Mouse (Mus musculus) mesoderm, embryonic 11.5 days (tissue): ENCODE results near the gene Celsr1.
"Not testable (repeated sequence)": the region's sequence is repeated elsewhere in the genome, so short reads cannot be mapped to it uniquely, and the experiment has no call there.

ENCODE experiments used
- DNase-seq: peaks from one replicate; pipeline ENCODE4 v3.0.0-alpha.2; 2012; ENCODE audit warnings: low read depth, low spot score

The Celsr1 gene

DNA sequence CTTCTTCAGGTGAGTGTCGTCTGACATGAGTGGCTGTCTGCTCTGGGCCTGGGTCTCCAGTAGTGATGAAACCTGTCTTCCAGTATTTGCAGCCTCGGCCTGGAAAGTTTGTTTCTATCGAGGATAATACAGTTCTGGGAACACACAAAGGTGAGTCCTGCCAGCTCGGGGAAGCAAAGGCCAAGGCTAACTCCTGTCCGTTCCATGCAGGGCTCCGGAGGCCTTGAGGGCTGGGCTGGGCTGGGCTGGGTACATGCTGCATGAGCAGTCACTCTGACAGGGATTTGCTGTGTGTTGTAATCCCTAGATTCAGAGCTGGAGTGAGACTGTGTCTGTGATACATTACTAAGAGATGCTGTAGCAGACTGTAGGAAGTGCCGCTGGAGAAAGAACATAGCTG lies 139.7 kb downstream of the Celsr1 start:
- DNase-seq: no peak

DNA sequence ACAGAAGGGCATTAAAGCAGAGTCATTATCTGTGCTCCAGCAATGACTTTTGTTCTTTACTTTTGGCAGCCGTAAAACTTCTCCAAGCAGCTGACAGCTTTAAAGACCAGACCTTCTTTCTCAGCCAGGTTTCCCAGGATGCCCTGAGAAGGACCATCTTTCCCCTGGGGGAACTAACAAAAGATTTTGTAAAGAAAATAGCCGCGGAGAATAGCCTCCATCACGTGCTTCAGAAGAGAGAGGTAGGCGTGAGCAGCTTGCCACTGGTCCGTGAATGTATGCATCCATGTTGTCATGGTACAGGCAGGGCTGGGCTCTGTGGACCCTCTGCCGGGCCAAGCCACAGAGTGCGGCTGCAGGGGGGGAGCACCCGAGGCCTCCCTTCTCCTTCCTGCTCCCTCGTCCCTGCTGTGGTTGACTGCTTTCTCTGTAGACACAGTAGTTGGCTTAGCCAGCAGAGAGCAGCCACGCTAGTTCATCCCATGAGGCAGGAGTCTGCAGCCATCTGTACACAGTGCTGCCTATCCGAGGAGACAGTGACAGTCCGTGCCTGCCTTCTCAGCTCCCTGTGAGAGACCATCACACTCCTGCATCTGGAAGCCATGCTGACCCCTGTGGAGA lies 141.0 kb downstream of the Celsr1 start:
- DNase-seq: peak; percentile 38

DNA sequence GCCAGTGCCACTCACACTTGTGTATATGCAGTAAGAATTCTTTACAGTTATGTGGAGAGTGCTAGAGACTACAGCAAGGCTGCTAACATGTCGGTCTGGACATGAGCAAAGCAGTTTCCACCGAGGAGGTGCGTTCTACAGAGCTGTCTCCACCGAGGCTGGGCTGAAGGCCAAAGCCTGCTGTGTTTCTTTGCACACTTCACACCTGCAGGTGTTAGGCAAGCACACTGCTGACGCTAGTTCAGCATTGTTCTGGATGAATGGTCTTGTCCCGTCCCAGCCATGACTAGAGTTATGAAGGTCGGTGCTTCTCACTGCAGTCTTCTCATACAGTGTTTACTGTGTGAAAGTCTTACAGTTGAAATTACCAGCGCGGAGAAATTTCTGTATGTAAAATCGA lies 141.6 kb downstream of the Celsr1 start:
- DNase-seq: no peak

DNA sequence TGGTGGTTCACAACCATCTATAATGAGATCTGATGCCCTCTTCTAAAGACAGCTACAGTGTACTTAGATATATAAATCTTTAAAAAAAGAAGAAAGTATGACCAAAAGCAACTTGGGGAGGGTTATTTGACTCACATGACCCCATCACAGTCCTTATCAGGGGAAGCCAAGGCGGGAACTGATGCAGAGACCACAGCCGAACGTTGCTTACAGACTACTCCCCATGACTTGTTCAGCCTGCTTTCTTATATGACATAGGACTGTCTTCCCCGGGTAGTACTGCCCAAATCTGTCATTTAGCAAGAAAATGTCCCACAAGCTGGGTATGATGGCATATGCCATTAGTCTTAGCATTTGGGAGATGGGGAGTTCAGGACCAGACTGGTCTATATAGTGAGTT lies 144.3 kb downstream of the Celsr1 start:
- no peak for DNase-seq

DNA sequence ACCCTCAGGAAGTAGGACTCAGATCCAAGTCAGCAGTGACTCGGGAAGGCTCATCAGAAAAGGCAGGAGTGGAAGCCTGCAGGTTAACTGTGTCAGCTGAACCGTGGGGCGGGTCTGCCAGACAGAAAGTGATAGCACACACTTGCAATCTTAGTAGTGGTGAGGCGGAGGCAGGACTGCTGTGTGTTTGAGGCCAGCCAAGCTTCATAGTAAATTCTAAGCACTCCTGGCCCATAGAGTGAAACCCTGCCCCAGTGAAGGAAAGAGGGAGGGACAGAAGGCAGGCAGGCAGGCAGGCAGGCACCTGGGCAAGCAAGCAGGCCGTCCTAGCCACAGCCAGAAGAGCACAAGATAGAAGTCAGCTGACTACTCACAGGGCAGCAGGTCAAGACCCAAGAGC lies 148.0 kb downstream of the Celsr1 start:
- no peak for DNase-seq

DNA sequence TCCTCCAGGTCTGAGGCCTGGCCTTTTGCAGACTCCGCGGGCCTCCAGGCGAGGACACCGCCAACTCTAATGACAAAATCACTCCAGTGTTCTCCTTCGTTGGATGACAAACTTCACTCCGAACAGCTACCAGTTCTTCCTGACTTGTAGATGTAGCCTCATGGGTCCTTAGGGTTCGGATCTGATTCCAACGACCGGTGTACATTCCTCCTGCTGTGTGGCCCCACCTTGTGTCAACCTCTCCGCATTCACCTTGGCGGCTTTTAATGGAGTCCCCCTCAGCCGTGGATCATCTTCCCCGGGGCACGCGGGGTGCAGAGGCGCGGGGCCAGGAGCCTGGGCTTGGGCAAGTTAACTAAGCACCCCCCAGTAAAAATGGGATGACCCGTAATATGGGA lies 154.1 kb downstream of the Celsr1 start:
- no peak for DNase-seq

DNA sequence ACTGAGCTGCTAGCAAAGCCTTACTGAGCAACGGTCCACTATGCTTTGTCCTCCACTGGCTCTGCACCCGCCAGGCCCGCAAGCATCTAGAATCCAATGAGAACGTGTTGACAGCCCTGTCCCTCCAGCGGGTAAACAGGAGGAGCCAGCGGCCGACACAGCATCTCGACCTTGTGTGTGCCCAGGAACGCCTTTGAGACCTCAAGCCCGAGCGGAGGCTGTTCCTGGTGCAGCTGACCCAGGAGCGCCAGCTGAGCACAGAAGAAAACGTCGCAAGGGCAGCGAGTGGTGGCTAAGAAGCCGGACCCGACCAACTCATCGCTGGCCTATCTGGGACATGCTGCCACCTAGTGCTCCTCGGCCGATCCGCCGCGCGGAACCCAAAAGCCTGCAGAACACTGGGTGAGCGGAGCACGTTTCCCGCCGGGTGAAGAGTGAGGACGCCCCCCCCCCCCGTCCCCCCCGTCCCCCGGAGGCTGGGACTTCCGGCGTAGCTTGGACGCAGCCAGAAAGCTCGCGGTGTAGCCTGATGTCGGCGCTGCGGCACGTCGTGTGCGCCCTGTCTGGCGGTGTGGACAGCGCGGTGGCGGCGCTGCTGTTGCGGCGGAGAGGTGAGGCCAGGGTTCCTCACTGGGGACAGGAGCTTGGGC lies 154.6 kb downstream of the Celsr1 start, which contains the start of gene Trmu:
TSS of gene Trmu (plus strand) at position 465 of the 650 bp plus-strand sequence.
- DNase-seq: peak; percentile 94

DNA sequence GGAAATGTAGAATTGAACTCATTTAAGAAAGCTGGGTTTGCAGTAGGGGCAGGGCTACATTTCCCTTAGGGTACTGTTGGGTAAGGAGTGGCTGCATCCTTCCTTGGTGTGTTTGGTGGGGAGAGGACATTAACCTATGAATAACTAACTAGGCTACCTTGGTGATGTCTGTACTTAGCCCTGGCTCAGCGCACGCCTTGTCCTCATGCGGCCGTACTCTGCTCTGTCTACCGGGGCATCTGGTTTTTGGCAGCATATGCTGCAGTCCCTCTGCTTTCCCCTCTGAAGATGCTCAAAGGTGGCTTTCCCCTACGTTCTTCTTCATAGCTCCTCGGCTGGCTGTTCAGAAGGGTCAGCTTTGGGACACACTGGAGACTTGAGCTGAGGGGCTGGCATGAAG lies 156.2 kb downstream of the Celsr1 start:
- DNase-seq: no peak

DNA sequence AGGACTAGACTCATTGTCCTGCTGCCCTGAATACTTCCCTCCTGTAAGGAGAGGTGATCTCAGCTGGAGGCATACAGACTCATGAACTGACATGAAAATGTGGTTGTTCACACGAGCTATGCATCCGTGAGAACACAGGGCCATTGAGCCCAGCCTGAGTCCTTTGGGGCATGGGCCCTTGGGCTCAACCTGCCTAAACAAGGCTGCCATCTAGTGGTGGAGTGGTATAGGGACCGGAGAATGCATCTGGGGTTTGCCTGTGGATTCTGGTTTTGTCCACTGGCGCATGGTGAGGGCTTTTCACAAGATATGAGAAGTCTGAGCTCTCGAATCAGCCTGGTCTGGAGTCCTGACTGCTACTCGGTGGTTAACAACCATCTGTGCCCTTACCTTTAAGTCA lies 165.9 kb downstream of the Celsr1 start:
- peak; percentile 71 for DNase-seq

DNA sequence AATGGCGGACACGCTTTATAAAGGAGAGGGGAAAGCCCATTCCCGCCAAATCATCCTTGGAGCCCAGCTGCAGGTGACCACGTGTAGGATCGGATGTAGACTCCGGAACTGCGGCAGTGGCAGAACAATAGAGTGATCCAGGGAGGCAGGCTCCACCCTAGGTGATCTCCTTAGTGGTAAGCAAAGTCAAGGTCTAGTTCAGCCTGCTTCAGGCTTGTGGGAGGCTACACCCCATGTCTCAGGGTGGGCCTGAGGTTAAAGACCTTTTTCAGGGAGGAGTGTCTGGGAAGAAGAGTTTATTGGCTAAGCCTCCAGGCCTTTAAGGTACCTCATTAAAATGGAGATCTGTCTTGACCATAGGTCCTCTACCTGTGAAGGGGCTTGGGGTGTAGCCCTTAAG lies 167.7 kb downstream of the Celsr1 start:
- DNase-seq: not testable (repeated sequence)

DNA sequence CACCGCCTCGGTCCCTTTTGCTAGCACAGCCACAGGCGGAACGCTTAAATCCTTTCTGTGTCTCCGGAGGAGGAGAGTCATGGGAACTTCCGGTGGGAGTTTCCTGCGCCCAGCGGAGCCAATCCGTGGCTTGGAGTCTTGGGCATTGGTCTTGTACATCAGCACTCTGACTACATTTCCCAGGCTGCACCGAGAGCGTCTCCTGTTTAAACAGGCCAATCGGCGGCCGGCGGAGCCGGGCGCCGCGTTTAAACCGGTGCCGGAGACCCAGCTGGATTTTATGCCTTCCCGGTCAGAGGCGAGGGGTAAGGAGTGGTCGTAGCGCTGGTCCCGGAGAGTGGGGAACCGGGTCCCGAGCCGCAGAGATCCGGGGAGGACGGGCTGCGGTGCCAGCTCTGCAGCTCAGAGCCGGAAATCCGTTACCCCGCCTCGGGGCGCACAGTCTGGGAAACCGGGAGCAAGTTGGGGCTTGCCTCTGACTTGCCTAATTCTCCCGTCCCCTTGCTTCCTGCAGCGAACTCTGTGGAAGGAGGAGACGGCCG lies 174.0 kb downstream of the Celsr1 start, which contains the start of gene Gtse1:
TSS of gene Gtse1 (plus strand) at position 256 of the 542 bp plus-strand sequence.
- DNase-seq: peak; percentile 95

DNA sequence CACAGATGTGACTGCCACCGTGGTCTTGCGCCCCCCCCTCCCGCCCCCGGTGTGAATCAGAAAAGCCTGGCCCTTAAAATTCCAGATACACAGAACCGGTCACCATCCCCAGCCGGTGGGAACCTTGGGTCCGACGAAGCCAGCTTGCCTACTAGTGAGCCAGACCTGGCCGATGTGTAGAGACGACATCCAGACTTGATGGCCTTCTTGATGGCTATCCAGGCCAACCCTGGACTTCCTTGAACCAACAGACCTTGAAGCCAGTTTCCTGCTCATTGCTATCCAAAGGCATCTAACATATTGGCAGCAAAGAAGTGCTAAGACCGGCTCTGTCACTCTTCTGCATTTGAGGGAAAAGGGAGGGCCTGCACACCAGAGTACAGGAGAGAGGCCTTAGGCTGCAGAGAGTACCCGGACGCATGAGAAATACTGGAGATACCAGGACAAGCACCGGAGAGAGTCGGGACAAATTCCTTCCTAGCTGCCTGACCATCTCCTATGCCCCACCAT lies 174.5 kb downstream of the Celsr1 start:
- DNase-seq: no peak

DNA sequence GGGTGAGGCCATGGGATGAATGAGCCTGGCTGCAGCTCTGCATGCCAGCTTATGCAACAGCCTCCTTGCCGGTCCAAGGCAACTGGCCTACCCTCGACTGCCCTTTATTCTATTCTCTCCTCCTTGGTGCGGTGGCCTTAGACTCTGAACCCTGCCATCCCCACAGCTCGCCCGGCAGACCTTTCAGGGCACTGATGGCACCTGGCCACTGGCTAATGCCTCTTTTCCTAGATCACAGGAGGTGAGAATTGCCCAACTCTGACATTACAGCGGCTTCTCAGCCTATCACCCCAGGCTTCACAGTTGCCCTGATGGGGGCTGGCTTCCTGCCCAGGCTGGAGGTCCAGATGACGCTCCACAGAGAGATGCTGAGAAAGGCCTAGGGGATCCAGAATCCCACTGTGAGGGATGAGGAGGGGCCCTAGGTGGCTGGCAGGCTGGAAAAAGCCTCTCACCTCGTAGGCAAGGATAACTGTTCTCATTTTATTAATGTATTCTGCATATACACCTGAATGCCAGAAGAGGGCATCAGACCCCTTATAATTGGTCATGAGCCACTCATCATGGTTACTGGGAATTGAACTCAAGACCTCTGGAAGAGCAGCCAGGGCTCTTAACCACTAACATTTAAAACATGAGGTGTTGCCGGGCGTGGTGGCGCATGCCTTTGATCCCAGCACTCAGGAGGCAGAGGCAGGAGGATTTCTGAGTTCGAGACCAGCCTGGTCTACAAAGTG lies 181.8 kb downstream of the Celsr1 start:
- no peak for DNase-seq
